Mouse (Mus musculus): Measurements from ENCODE around the gene Ift27. TPM values are rescaled to one million over a fixed set of nuclear protein-coding genes. Genes with fewer than 3 reads are reported as not detected.

The Ift27 gene
- polyA plus RNA-seq (2012; rRNA removed), result 54.5 and 56.5 TPM in 2 replicates

GRCm38 (mm10) chr15:78173972-78174886 lies at the start of gene Ift27:
Ift27 (minus strand) TSS chr15:78174107.

GRCm38 (mm10) chr15:78206312-78206711 lies 32.4 kb upstream of the Ift27 start, which contains the start of gene Pvalb:
Pvalb (minus strand) TSS chr15:78206400.

GRCm38 (mm10) chr15:78119704-78120103 lies 54.2 kb downstream of the Ift27 start, which contains the start of gene Cacng2:
Cacng2 (minus strand) TSS chr15:78120028.

Other genes with a start within 250 kb of the Ift27 start
- gene Txn2, start 245.1 kb downstream of the Ift27 start, polyA plus RNA-seq (2012; rRNA removed), result 140 and 144 TPM in 2 replicates
- gene Foxred2, start 217.4 kb downstream of the Ift27 start, polyA plus RNA-seq (2012; rRNA removed), result 22.0 and 23.9 TPM in 2 replicates
- gene Eif3d, start 203.3 kb downstream of the Ift27 start, polyA plus RNA-seq (2012; rRNA removed), result 163 and 173 TPM in 2 replicates
- 11.2 and 13.3 TPM in 2 replicates for gene Cacng2, start 54.1 kb downstream of the Ift27 start, polyA plus RNA-seq (2012; rRNA removed)
- 0.97 and 3.4 TPM in 2 replicates for gene Pvalb, start 32.3 kb upstream of the Ift27 start, polyA plus RNA-seq (2012; rRNA removed)
- 0.67 and 1.1 TPM in 2 replicates for gene Ncf4, start 70.7 kb upstream of the Ift27 start, polyA plus RNA-seq (2012; rRNA removed)
- 0.47 and 0.49 TPM in 2 replicates for gene Csf2rb2, start 131.6 kb upstream of the Ift27 start, polyA plus RNA-seq (2012; rRNA removed)
- 0.49 and 0.58 TPM in 2 replicates for gene Csf2rb, start 151.6 kb upstream of the Ift27 start, polyA plus RNA-seq (2012; rRNA removed)
- 0.05 and 0.14 TPM in 2 replicates for gene Tex33, start 221.8 kb upstream of the Ift27 start, polyA plus RNA-seq (2012; rRNA removed)
- 25.6 and 30.7 TPM in 2 replicates for gene Tst, start 231.8 kb upstream of the Ift27 start, polyA plus RNA-seq (2012; rRNA removed)
- 93.0 and 95.7 TPM in 2 replicates for gene Mpst, start 232.3 kb upstream of the Ift27 start, polyA plus RNA-seq (2012; rRNA removed)

All from central nervous system, embryonic 18 days (tissue).